Mouse (Mus musculus) left cerebral cortex, postnatal 4 days (tissue): ENCODE measurements around the gene Mylk2. TPM values are rescaled to one million over a fixed set of nuclear protein-coding genes. Genes with fewer than 3 reads are reported as not detected.
A peak's percentile ranks its signal among the peaks of the same experiment; 100 is the strongest.

Experiments
- DNase-seq: peaks from one replicate; pipeline ENCODE4 v3.0.0-alpha.2; 2022
- intact Hi-C: fragments of 180-260 bp; cut with DNase I; formaldehyde crosslinking; loops from one replicate; pipeline ENCODE4 v1.15.1; 2025
- total RNA-seq, 2 experiments: library from RNA; stranded (reverse); gene quantifications; 2 replicates each; pipeline ENCODE4 v1.2.3; 2021

Mylk2 gene
- not detected for total RNA-seq

DNA sequence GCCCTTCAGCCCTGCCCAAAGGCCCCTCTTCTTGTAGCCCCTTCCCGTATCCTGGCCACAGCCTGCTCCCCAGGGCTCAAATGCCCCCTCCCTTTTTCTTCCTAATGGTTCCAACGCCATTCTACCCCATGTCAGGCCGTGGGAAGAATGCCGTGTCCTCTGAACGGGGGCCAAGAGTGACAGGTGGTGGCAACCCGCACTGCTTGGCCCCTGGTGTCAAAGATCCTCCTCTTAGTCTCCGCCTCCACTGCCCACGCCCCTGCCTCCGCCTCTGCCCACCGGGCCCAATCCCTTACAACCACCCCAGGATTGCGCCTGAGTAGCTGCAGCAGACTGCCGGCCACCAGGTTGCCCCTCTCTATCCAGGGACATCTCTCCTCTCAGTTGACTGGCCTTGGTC lies at the start of gene Mylk2:
Mylk2 (plus strand) TSS at position 322 of the 400 bp plus-strand sequence.
- intact Hi-C loops = no loop called here
- DNase-seq = peak; percentile 71

DNA sequence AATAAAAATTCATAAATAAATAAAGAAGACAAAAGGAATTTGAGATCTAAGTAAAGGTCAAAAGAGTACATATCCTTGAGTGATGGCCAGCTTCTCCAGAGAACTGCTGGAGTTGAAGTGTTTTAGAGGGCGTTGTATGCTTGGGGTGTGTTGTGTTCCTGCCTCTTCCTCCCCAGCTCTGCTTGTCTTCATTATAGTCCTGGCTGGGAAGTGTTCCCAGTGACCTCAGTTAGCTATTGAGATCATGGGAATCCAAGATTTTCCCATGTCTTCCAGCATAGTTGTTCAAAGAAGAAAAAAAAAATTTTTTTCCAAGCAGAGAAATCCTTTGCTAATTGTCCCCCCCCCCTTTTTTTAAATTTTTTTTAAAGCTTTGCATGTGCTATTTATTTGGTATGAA lies 49.3 kb upstream of the Mylk2 start:
- no peak for DNase-seq
- intact Hi-C loops = no loop called here

DNA sequence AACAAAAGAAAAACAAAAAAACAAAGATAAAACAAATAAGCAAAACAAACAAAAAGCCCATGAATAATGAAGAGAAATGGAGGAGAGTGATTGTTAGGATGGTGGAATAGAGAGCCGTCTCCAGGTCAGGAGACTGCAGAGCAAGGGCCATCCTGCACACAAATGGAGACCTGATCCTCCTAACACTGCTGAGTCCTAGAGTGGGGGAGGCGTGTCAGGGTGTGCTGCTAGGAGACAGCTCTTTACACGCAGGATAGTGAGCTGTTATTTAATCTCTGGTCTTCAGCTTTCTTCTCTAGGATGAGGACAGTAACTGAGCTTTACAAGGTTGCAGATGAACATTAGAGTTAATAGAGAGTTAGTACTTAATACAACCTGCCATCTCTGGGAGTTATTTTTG lies 48.5 kb upstream of the Mylk2 start:
- intact Hi-C loops = no loop called here
- no peak for DNase-seq

DNA sequence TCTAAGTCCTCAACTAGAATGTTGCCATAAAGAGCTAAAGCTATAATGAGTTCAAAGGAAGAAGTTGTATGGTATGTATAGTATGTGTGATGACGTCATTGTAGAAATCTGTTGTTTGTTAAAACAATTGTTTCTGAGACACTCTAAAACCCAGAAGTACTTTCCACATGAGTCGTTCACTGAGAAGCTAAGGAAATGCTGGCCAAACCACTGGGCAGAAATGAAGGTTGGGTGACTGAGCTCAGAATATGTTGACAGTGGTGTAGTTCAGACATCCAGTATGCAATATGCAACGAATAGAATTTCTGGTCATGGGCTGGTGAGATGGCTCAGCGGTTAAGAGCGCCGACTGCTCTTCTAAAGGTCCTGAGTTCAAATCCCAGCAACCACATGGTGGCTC lies 47.8 kb upstream of the Mylk2 start:
- DNase-seq = no peak
- intact Hi-C loops = no loop called here

- DNase-seq = no peak
- intact Hi-C loops = no loop called here
Observed at GRCm38 (mm10) chr2:152878239-152878638, 32.9 kb upstream of the Mylk2 start.

DNA sequence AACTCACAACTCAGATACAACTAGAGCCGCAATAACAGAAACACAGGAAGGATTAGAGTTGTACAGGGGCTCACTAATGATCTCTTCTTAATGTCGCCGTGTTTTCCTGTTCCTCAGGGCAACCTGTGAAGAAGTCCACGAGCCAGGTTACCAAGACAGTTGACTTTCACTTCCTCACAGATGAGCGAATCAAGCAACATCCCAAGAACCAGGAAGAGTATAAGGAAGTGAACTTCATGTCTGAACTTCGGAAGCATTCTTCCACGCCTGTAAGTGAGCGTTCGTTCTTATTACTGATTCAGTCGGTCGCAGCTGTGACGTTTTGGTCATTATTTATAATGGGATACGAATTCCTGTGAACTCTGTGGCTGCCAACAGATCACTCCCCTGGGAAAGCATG lies 30.3 kb upstream of the Mylk2 start:
- intact Hi-C loops = no loop called here
- DNase-seq = no peak

GRCm38 (mm10) chr2:152884101-152884645 lies 27.0 kb upstream of the Mylk2 start:
- no peak for DNase-seq
- intact Hi-C loops = no loop called here

DNA sequence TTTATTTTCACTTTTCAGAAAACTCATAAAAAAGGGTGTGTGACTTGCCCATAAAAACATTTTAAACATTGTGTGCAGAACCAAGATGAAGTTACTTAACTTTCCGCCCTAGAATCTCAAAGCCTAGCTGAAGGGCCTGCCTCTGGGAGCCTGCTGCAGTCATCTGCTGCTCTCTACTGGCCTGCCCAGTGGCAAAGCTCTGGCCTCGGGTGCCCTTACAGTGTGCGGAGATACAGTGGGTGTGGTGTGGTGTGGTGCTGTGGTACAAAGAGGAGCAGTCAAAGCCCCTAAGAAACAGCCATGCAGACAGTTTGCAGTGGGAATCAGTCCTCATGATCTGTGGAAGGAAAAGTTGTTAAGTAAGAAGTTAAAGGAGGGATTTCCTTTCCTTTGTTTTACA lies 23.9 kb upstream of the Mylk2 start:
- DNase-seq = no peak
- intact Hi-C loops = no loop called here

GRCm38 (mm10) chr2:152888774-152889173 lies 22.4 kb upstream of the Mylk2 start:
- no peak for DNase-seq
- intact Hi-C loops = no loop called here

DNA sequence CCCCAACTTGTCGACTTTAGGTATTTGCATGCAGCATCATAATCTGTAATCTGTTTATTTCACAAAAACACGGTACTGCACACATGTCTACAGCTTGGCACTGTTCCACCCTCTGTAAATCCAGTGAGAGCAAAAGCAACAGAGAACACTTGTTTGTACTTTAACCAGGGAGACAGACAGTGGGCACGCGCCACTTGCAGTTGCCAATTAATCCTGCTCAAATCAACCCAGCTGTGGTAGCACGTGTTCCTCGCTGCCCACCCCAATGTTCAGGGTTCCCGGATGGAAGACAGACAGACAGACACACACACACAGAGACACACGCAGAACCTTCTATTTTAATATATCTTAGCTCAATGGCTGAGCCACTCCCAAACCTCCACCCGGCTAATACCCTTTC lies 15.3 kb upstream of the Mylk2 start:
- no peak for DNase-seq
- intact Hi-C loops = no loop called here

DNA sequence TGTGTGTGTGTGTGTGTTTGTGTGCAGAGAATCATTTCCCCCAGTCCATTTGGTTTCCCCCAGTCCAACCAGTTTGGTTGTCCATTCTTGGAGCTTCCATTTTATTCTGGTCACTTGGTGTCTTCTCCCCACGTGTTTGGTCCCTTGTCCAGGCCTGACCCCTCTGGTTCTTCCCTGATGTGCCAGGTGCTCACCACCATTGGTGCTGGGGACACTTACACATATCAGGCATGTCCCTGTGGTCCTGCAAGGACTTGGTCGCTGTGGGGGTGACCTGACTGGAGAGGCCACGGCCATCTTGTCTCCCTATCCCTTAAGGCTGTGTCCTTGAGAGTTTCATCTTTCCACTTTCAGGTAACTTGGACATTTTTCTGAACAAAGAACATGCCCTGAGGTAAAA lies 14.2 kb upstream of the Mylk2 start:
- intact Hi-C loops = no loop called here
- DNase-seq = no peak

- no peak for DNase-seq
- intact Hi-C loops = no loop called here
Observed at GRCm38 (mm10) chr2:152899011-152899410, 12.1 kb upstream of the Mylk2 start.

DNA sequence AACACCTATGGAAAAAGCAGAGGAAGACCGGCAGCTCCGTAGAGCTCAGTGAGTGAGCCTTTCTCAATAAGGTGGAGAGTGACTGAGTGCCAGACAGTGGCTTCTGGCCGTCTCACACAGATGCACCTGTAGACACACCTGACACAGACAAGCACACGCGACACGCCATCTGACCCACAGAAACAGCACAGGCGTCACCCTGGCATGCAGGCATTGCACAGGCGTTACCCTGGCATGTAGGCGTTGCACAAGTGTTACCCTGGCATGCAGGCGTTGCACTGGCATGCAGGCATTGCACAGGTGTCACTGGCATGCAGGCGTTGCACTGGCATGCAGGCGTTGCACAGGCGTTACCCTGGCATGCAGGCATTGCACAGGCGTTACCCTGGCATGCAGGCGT lies 9.9 kb upstream of the Mylk2 start:
- intact Hi-C loops = no loop called here
- no peak for DNase-seq

- intact Hi-C loops = no loop called here
- peak; percentile 61 for DNase-seq
Observed at GRCm38 (mm10) chr2:152902658-152903057, 8.5 kb upstream of the Mylk2 start.

DNA sequence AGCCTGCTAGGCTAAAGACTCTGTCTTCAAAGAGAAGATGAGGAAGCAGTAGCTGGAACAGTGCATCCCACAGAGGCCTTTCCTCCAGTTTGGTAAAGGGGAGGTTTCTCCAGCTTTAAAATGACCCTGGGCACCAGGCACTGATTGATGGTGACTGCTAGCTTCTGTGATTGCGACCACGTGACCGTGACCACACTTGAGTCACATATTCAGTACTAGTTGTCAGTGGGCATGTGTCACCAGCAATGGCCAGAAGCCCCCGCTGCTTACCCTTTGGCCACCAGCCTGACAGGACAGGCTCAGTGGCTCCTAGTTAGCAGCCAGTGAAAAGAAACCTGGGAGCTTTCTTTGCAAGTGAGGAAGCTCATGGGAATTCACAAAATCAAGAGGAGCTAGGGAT lies 7.6 kb upstream of the Mylk2 start:
- intact Hi-C loops = no loop called here
- DNase-seq = no peak

GRCm38 (mm10) chr2:152904127-152904643 lies 7.0 kb upstream of the Mylk2 start:
- intact Hi-C loops = no loop called here
- DNase-seq = no peak

DNA sequence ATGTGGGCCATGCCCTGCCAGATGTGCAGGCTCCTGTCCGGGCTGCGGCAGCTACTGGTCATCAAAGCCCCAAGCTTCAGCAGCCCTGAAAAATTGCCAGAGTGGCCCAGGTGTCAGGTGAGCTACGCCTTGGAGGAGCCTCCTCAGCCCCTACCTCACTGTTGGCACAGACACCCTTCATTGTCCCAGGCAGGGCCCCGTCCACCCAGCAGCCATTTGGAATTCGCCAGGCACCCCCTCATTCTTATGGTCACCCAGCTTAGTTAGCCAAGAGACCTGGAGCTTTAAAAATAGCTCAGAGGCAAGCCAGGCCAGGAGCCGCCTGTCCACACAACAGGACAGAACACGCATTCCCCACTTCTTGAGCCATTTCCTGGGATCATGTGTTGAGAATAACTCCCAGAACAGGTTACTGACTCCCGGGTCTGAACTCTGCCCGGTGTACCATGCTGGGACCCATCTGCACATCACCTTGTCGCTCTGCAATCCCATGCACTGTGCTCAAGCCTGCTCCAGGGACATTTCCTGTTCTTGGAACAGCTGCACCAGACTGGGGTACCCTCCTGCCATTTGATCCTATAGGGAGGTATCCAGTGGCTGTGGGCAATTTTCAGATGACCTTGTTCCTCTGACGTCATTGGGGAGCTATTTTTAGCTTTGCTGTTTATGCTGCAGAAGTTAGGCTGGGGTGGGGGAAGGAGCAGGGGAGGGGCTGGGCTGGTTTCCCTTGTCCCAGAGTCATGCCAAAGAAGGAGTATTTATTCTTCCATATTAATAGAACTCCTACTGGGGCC lies 5.9 kb upstream of the Mylk2 start:
- DNase-seq = no peak
- intact Hi-C loops = no loop called here

- intact Hi-C loops = no loop called here
- no peak for DNase-seq
Observed at GRCm38 (mm10) chr2:152906274-152907037, 4.7 kb upstream of the Mylk2 start.

DNA sequence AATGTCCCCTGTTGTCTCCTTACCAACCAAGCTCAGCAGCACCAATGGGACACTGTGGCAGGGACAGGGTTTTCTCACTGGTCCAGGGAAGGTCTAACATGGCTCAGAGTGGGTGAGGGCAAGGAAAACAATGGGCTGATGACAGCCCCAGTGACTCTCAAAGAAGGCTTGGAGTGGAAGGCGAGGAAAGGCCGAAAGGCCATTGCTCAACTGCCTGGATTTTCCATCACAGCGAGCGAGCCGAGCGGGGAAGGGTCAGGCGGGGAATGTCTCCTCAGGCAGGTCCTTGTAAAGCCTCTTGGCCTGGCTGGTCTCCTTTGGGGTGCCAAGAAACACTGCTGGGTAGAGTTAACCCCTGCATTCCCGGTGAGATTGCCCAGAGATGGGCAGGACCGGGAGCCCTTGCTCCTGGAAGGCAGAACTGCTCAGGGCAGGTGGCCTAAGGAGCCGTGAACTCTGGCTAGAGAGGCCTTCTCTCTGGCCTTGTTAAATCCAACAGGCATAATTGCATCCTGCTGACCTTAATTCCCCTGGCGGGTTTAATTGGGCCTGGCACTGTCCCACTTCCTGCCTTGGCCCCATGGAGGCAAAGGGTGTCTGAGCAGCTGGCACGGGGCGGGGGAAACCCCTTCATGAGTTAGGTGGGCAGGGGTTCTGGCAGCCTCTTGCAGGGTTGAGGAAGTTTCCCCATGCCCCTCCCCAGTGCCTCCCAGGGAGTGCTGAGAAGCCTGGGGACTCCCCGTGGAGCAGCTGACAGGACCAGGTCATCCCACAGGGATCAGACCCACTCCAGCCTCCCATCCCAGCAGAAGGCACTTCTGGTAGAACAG lies 3.8 kb upstream of the Mylk2 start:
- intact Hi-C loops = no loop called here
- no peak for DNase-seq

- intact Hi-C loops = no loop called here
- no peak for DNase-seq
Observed at GRCm38 (mm10) chr2:152909848-152910247, 1.3 kb upstream of the Mylk2 start.

- no peak for DNase-seq
- intact Hi-C loops = no loop called here
Observed at GRCm38 (mm10) chr2:152911432-152911831, 280 bp downstream of the Mylk2 start.
